Mouse (Mus musculus): Measurements from ENCODE around the gene Prkar1b. TPM values are rescaled to one million over a fixed set of nuclear protein-coding genes. Genes with fewer than 3 reads are reported as not detected.

Gene Prkar1b
- polyA plus RNA-seq, 1 experiment: 0.01 TPM

- no peak for TF ChIP-seq GATA1 (IDR thresholded peaks at IDR 0.05; ENCODE audit: low read length)
- TF ChIP-seq TAL1 (IDR thresholded peaks at IDR 0.05; ENCODE audit: low read length): no peak
- Histone ChIP-seq H3K36me3 (ENCODE audit: control insufficient read depth) (no peaks in the 10 kb centered on the region), H3K4me1 (ENCODE audit: control insufficient read depth) (no peaks in the 10 kb centered on the region), H3K27me3 (ENCODE audit: control insufficient read depth) (peaks cover 25% of the 10 kb centered on the region), H3K4me3 (replicated peaks) (no peak overlapping the region), H3K9me3 (ENCODE audit: control insufficient read depth, low read length) (no peaks in the 10 kb centered on the region)
Observed at GRCm38 (mm10) chr5:138987994-138988393, 161.8 kb downstream of the Prkar1b start.

DNA sequence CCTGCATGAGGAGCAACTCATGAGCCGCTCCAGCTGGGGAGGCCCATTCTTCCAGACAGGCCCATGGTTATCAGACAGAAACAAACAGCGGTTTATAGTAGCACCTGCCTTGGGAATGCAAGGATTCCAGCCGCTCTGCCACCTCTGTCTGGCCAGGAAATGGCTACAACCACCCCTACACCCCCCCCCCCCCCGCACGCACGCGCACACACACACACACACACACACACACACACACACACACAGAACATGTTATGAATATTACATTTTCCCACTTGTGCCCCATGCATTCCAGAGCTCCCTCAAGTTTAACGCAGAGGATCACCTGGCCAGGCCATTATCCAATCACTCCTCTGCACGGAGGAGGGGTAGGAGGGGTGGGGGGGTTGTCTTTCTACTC, 167.9 kb downstream of the Prkar1b start:
- Histone ChIP-seq H3K4me3 (replicated peaks) (no peak overlapping the region), H3K36me3 (ENCODE audit: control insufficient read depth) (no peaks in the 10 kb centered on the region), H3K4me1 (ENCODE audit: control insufficient read depth) (no peaks in the 10 kb centered on the region), H3K9me3 (ENCODE audit: control insufficient read depth, low read length) (no peaks in the 10 kb centered on the region), H3K27me3 (ENCODE audit: control insufficient read depth) (no peaks in the 10 kb centered on the region)
- TF ChIP-seq GATA1 (IDR thresholded peaks at IDR 0.05; ENCODE audit: low read length): no peak
- TF ChIP-seq TAL1 (IDR thresholded peaks at IDR 0.05; ENCODE audit: low read length): no peak

DNA sequence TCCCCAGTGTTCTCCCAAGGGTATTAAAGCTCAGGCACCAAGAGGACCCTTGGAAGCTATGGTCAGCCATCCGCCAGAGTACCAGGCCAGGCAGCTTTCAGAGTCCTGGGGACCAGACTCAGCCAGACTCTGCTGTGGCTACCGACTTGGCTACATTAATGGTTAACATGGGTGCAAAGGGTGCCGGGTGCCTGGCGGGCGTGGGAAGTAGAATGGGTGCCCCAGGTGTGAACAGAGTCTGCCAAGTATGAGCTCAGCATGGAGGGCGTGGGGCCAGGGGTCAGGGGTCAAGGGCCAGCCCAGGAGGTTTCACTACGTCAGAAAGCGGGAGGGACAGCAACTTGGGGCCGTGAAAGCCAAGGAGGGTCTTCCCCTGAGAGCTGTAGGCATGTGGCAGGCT, 169.2 kb downstream of the Prkar1b start:
- Histone ChIP-seq H3K4me3 (replicated peaks) (no peak overlapping the region), H3K36me3 (ENCODE audit: control insufficient read depth) (no peaks in the 10 kb centered on the region), H3K27me3 (ENCODE audit: control insufficient read depth) (no peaks in the 10 kb centered on the region), H3K9me3 (ENCODE audit: control insufficient read depth, low read length) (no peaks in the 10 kb centered on the region), H3K4me1 (ENCODE audit: control insufficient read depth) (no peaks in the 10 kb centered on the region)
- TF ChIP-seq GATA1 (IDR thresholded peaks at IDR 0.05; ENCODE audit: low read length) (no peak), TAL1 (IDR thresholded peaks at IDR 0.05; ENCODE audit: low read length) (no peak)

DNA sequence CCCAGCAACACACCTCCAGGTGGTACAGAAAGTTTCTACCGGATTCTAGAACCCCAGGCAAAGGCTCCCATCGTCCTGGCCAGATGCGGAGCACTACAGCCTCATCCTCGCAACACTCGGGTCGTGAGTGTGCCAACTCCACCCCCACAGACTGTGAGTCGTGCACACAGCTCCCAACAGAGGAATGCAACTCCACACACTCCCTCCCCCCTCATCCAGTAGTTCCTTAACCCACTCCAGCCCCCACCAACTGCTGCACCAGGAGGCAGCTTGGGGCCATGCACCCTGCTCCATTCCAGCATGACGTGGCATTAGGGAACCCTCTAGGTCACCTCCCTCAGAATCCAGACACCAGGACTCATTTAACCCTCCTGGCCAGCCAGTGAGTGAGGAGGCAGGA, 170.0 kb downstream of the Prkar1b start:
- TF ChIP-seq TAL1 (IDR thresholded peaks at IDR 0.05; ENCODE audit: low read length) (no peak), GATA1 (IDR thresholded peaks at IDR 0.05; ENCODE audit: low read length) (no peak)
- no peaks in the 10 kb centered on the region for H3K27me3 ChIP-seq (ENCODE audit: control insufficient read depth)
- H3K9me3 ChIP-seq (ENCODE audit: control insufficient read depth, low read length): no peaks in the 10 kb centered on the region
- no peaks in the 10 kb centered on the region for H3K4me1 ChIP-seq (ENCODE audit: control insufficient read depth)
- no peaks in the 10 kb centered on the region for H3K36me3 ChIP-seq (ENCODE audit: control insufficient read depth)
- H3K4me3 ChIP-seq (replicated peaks): no peak overlapping the region

GRCm38 (mm10) chr5:138977759-138978158, 172.0 kb downstream of the Prkar1b start:
- Histone ChIP-seq H3K4me3 (replicated peaks) (no peak overlapping the region), H3K4me1 (ENCODE audit: control insufficient read depth) (no peaks in the 10 kb centered on the region), H3K27me3 (ENCODE audit: control insufficient read depth) (no peaks in the 10 kb centered on the region), H3K36me3 (ENCODE audit: control insufficient read depth) (no peaks in the 10 kb centered on the region), H3K9me3 (ENCODE audit: control insufficient read depth, low read length) (no peaks in the 10 kb centered on the region)
- TF ChIP-seq TAL1 (IDR thresholded peaks at IDR 0.05; ENCODE audit: low read length) (no peak), GATA1 (IDR thresholded peaks at IDR 0.05; ENCODE audit: low read length) (no peak)

DNA sequence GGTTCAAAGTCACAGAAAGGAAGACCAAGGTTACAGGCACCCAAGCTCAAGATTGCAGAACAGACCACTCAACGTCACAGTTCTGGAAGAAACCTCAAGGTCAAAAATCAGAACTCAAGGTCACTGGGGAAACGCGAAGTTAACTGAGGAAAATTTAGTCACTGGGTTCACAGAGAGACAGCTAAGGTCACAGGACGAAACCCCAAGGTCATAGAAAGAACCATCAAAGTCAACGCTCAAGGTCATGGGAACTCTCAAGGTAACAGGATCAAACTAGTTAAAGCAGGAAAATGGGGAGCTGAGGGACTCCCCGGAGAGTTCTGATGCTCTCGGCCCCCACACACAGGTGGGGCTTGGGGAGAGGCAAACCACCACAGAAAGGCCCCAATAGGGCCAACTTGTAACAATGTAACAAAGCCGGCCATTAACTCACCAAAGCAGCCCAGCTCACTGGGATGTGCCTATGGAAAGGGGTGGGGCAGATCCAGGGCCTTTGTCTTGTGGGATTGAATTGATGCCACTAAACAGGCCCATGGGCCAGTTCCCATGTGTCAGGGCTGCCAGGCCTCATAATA, 174.8 kb downstream of the Prkar1b start:
- H3K27me3 ChIP-seq (ENCODE audit: control insufficient read depth): no peaks in the 10 kb centered on the region
- no peaks in the 10 kb centered on the region for H3K4me1 ChIP-seq (ENCODE audit: control insufficient read depth)
- no peaks in the 10 kb centered on the region for H3K36me3 ChIP-seq (ENCODE audit: control insufficient read depth)
- no peak overlapping the region for H3K4me3 ChIP-seq (replicated peaks)
- TF ChIP-seq GATA1 (IDR thresholded peaks at IDR 0.05; ENCODE audit: low read length): no peak
- no peak for TF ChIP-seq TAL1 (IDR thresholded peaks at IDR 0.05; ENCODE audit: low read length)
- no peaks in the 10 kb centered on the region for H3K9me3 ChIP-seq (ENCODE audit: control insufficient read depth, low read length)

DNA sequence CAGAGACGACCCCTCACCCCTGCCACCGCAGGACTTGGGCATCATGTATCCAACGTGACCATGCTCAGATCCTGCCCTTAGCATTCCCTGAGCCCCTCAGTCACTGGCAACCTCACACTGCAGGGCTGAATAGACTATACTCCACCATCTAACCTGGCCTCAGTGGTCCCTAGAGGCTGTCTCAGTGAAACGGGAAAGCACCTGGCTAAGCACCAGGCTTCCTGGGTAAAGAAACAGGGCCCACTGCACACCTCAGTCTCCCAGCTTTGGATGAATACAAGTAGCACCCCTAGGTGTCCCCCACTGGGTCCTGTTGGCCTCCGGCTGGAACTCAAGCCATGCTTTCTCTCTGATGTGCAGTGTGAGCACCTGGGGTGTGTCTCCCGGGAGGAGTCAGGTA, 176.3 kb downstream of the Prkar1b start:
- no peaks in the 10 kb centered on the region for H3K36me3 ChIP-seq (ENCODE audit: control insufficient read depth)
- TF ChIP-seq TAL1 (IDR thresholded peaks at IDR 0.05; ENCODE audit: low read length) (no peak), GATA1 (IDR thresholded peaks at IDR 0.05; ENCODE audit: low read length) (no peak)
- H3K4me3 ChIP-seq (replicated peaks): no peak overlapping the region
- H3K27me3 ChIP-seq (ENCODE audit: control insufficient read depth): no peaks in the 10 kb centered on the region
- H3K9me3 ChIP-seq (ENCODE audit: control insufficient read depth, low read length): no peaks in the 10 kb centered on the region
- H3K4me1 ChIP-seq (ENCODE audit: control insufficient read depth): no peaks in the 10 kb centered on the region

- H3K36me3 ChIP-seq (ENCODE audit: control insufficient read depth): no peaks in the 10 kb centered on the region
- no peaks in the 10 kb centered on the region for H3K27me3 ChIP-seq (ENCODE audit: control insufficient read depth)
- H3K4me3 ChIP-seq (replicated peaks): no peak overlapping the region
- H3K4me1 ChIP-seq (ENCODE audit: control insufficient read depth): no peaks in the 10 kb centered on the region
- TF ChIP-seq TAL1 (IDR thresholded peaks at IDR 0.05; ENCODE audit: low read length) (no peak), GATA1 (IDR thresholded peaks at IDR 0.05; ENCODE audit: low read length) (no peak)
- no peaks in the 10 kb centered on the region for H3K9me3 ChIP-seq (ENCODE audit: control insufficient read depth, low read length)
Observed at GRCm38 (mm10) chr5:138971405-138971804, 178.4 kb downstream of the Prkar1b start.

DNA sequence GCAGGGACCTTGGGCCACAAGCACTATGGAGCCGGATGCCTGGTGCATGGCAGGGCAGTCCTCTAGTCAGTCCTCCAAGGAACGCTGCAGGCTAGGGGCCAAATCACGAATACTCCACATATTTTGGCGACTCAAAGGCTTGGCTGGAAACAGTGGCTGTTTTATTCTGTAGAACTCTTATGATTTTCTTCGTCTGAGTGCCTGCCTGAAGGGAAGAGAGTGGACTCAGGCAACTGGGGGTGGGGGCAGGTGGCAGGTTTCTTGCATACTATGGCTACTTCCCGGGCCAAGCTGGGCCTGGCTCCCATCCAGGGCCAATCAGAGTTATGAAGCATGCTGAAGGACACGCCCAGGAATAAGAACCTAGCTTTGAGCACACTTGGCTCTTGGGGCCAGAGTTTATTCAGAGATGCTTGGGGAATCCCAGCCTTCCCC, 179.7 kb downstream of the Prkar1b start:
- no peaks in the 10 kb centered on the region for H3K4me1 ChIP-seq (ENCODE audit: control insufficient read depth)
- no peaks in the 10 kb centered on the region for H3K27me3 ChIP-seq (ENCODE audit: control insufficient read depth)
- no peaks in the 10 kb centered on the region for H3K36me3 ChIP-seq (ENCODE audit: control insufficient read depth)
- H3K9me3 ChIP-seq (ENCODE audit: control insufficient read depth, low read length): no peaks in the 10 kb centered on the region
- TF ChIP-seq TAL1 (IDR thresholded peaks at IDR 0.05; ENCODE audit: low read length) (no peak), GATA1 (IDR thresholded peaks at IDR 0.05; ENCODE audit: low read length) (no peak)
- no peak overlapping the region for H3K4me3 ChIP-seq (replicated peaks)

Other genes starting within 250 kb of the Prkar1b start
- 0.02 TPM in 1 of 2 replicates, not detected in the other for gene Pdgfa, start 152.6 kb downstream of the Prkar1b start, polyA plus RNA-seq (2012)
- gene Dnaaf5, start 222 bp upstream of the Prkar1b start, polyA plus RNA-seq (2012): 3.2 and 3.8 TPM in 2 replicates
- 0.91 and 1.2 TPM in 2 replicates for gene Sun1, start 50.6 kb upstream of the Prkar1b start, polyA plus RNA-seq (2012)
- gene Get4, start 102.3 kb upstream of the Prkar1b start, polyA plus RNA-seq (2012): 15.9 and 17.2 TPM in 2 replicates
- gene Adap1, start 175.6 kb upstream of the Prkar1b start, polyA plus RNA-seq (2012): 0.13 and 0.17 TPM in 2 replicates
- 5.5 and 10.5 TPM in 2 replicates for gene Cox19, start 201.4 kb upstream of the Prkar1b start, polyA plus RNA-seq (2012)
- gene Cyp2w1, start 202.6 kb upstream of the Prkar1b start, polyA plus RNA-seq (2012): 0.02 and 0.06 TPM in 2 replicates
- 8.1 and 9.7 TPM in 2 replicates for gene Gpr146, start 227.7 kb upstream of the Prkar1b start, polyA plus RNA-seq (2012)